Mouse (Mus musculus): Measurements from ENCODE around the gene Ncaph2.
A peak's percentile ranks its signal among the peaks of the same experiment; 100 is the strongest.

The Ncaph2 gene

DNA sequence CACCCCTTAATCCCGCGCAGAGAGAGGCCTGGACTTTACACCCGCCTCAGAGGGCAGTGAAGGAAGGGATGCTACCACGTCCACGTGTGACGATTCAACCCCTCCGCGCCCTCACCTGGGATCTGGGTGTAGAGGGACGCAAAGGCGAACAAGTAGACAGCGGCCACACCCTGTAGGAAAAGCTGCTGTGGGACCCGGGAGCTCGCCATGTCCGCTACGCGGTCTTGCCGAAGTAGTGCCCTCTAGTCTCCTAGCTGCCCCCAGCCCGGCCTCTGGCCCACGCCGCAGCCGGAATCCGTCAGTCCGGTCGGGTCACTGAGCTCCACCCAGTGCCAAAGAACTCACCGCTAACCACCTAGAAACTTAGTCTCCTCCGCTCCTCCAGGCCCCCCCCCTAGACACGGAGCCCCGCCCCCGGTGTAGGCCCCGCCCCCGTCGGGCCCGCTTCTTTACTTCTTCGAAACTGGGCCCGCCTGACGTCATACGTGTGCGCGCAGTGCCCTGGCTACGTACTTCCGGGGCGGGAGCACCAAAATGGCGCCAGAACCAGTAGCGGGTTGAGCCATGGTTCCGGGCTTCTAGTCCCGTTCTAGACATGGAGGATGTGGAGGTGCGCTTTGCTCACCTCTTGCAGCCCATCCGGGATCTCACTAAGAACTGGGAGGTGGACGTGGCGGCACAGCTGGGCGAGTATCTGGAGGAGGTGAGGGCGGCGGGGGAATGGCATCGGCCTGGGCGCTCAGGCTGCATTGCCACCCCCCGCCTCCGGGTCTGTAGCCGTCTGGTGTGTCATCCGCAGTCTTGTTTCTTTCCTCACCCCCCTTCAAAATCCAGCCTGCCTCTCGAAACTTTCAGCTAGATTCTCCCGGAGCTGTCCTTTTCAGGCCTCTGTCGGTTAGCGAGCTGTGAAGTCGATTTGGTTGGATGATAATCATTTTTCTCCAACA lies at the start of gene Ncaph2, which contains the start of gene Lmf2:
Gene Ncaph2, plus strand, starts transcription at position 479 of the 947 bp plus-strand sequence.
Gene Lmf2, minus strand, starts transcription at position 419 of the 947 bp plus-strand sequence.
- DNase-seq, result peak; percentile 95

DNA sequence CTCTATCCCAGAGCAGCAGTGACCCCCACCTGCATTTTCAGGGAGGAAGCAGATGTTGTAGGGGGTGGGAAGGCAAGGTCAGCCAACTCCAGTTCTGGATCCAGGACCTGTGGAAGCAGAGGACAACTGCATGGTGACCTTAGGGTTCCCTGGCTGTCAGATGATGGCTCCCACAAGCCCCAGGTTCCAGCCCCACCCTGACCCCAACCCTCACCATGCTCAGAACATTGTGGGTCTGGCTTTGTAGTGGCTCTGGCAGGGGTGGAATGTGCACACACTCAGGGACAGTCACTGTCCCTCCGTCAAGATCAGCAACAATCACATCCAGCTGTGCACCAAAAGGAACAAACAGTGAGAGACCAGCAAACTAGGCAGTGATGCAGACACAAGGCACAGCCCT lies 49.6 kb upstream of the Ncaph2 start:
- no peak for DNase-seq

DNA sequence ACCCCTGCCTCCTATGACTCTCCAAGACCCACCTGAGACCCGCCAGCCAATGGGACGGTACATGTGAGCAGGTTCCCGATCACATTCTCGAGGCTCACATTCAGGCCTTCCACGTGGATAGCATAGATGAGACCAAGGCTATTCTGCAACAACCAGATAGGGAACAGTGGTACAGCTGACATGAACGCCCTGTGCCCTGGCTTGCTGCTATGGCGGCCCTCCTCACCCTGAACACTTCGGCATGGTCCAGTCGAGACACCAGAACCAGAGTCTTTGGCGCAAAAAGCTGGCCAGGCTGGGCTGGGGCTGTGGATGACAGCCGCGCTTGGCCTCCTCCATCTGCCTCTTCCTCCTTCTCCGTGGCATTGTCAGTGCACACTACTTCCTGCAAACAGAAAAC lies 48.1 kb upstream of the Ncaph2 start:
- DNase-seq, result no peak

DNA sequence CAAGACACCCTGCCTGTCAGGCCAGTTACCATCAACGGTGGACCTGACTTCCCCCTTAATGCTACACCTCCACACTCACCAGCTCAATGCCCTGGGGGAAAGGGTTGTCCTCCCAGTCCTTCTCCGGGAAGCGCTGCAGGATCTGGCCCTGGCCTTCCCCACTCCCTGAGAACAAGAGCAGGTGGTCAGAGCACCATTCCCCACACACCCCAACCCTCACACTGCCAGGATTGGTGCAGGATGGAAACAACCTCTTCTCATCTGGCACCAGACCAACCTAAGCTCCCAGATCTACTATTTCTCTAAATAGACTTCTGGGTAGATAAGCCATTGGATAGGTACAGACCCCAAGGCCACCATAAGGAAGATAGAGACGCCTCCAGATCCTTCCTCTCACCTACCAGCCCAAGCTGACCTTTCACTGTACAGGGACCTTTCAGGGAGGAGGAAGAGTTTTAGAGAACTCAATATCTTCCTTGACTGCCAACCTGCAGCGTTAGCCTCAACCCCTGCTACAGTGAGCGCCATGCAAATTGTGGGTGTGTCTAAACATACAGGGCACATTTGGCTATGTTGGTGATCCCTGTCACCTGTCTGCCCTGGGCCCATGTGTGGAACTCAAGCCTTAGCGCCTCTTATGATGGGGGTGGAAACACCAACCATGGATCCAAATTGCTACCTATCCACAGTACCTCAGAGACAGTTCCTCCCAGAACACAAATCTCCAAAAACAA lies 46.9 kb upstream of the Ncaph2 start:
- DNase-seq, result no peak

DNA sequence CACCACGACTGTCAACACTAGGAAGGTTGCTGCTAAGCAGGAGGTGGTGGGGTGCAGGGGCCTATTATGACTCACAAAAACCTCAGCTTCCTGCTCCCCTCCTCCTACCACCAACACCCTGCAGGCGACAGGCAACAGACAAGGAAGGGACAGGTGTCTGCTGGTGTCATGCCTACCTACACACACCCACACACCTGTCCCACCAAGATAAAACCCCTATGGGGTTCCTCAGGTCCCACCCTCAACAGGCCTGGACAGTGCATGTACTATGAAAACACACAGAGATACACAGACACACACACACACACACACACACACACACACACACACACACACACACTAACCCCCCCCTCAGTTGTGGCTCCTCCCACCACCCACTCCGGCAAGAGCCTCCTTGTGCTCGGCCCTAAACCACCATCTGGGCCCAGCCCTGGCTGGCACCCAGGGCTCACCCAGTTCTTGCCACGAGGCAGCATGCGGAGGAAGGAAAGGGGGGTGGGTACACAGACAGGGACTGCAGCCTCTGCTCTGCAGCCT lies 45.5 kb upstream of the Ncaph2 start:
- peak; percentile 48 for DNase-seq

DNA sequence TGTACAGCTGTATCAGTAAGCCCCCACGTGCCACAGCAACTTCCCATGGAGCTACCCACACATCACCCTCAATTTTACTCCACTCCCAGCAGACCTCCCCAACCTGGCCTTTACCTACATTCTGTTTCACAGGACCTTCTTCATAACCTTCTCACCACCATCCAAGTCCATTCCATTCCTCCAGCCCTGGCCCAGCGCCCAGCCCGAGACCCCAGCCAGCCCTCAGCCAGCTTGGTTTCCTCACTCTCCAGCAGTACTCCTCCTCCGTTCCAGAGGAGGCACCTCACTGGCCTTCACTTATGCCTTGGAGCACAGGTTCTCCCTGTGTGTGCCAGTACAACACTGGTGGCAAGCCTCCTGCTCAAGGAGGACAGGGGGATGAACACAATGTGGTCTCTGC lies 42.2 kb upstream of the Ncaph2 start:
- DNase-seq, result no peak

DNA sequence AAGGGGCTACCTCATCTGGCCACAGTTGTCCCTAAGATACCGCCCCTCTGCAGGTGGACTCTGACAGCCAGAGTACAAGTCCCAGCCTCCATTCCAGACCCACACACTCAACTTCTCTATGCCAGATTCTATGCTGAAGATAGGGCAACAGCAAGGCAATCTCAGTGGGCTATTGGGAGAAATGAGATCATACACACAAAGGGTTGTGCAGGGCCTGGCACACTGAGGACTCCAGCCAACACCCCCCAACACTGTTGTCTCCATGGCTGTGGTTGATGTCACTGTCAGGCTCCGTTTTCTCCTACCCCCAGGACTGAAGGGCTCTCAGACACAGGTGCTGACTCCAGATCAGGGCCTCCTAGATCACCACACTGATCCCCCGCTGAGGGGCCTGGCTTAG lies 41.4 kb upstream of the Ncaph2 start:
- no peak for DNase-seq

DNA sequence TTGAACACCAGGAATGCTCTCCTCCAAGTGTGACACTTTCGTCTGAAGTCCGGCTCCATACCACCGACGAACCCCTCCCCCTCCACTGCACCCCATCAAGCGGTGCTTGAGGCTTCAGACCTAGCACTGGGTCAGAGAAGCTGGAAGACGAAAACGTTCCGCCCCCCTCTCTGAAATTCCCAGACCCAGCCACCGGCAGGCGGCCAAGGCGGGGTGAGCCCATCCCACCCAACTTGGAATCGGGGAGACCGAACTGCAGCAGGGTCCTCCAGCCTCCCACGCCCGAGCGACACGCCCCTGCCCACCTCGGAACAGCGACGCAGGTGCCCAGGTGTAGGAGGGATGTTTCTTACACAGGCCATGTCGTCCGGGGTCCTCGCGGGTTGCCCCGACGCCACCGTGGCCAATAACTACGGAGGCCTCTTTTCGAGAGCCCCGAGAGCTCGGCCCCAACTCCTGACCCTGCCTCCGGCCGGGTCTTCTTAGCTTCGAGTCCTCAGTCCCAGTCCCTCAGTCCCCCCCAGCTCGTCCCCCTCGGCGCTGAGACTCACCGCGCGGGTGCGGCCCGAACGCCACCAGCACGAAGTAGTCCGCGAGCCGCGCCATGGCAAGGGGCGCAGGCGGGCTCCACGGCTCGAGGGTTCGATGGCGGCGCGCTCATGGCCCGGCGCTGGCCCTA lies 40.9 kb upstream of the Ncaph2 start:
- no peak for DNase-seq

DNA sequence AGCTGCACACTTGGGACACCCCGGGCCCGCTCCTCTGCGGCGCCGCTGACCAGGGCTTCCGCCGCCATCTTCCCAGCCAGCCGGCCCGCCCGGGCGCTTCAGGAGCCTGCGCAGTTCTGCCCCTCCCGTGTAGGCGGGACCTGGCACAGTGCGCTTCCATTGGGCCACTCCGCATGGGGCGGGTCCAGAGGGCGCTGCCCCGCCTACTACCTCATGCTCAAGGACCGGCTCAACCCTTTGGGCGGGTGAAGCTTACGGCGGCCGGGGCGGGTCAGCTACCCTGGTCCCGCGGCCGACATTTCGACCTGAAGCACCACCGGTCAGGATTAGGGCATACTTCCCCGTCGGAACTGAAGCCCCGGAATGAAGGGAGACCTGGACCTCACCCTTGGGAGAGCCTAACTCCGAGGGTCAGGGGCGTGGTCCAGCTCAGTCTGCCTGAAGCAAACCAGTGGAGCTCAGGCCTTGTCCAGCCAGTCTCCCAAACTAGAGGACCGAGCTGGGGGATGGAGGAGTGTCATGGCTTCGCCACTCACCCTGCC lies 40.3 kb upstream of the Ncaph2 start, which contains the start of gene Sbf1:
Gene Sbf1, minus strand, starts transcription at position 122 of the 542 bp plus-strand sequence.
- DNase-seq, result peak; percentile 97

DNA sequence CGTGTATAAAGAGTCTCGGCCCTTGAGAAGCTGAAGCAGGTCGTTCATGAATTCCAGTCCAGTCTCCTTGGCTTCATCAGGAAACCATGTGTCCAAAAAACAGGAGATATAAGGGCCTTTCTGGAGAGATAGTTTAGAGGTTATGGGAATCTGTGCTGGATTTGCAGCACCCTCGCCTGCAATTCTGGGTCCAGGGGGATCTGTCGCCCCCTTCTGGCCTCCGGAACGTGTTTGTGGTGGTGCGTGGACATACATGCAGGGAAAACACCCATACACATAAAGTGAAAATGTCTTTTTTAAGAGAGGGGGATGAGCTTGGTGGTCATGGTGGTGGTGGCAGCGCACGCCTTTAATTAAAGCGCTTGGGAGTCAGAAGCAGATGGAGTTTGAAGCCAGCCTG lies 39.4 kb upstream of the Ncaph2 start:
- no peak for DNase-seq

DNA sequence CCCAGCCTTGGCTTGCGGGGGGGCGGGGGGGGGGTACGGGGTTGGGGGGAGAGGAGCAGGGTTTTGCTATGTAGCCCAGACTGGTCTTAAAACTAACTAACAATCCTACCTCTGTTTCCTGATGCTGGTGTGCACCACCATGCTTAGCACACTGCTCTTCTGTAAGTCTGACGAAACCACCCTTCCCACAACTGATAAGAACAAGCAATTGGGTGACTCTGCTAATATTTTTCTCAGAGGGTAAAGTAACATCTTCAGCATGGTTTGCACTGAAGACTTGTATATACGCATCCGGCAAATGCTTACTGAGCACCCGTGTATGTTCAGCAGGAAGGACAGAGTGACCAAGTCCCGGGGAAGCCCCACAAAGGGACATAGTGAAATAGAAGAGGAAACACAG lies 34.3 kb upstream of the Ncaph2 start:
- no peak for DNase-seq

DNA sequence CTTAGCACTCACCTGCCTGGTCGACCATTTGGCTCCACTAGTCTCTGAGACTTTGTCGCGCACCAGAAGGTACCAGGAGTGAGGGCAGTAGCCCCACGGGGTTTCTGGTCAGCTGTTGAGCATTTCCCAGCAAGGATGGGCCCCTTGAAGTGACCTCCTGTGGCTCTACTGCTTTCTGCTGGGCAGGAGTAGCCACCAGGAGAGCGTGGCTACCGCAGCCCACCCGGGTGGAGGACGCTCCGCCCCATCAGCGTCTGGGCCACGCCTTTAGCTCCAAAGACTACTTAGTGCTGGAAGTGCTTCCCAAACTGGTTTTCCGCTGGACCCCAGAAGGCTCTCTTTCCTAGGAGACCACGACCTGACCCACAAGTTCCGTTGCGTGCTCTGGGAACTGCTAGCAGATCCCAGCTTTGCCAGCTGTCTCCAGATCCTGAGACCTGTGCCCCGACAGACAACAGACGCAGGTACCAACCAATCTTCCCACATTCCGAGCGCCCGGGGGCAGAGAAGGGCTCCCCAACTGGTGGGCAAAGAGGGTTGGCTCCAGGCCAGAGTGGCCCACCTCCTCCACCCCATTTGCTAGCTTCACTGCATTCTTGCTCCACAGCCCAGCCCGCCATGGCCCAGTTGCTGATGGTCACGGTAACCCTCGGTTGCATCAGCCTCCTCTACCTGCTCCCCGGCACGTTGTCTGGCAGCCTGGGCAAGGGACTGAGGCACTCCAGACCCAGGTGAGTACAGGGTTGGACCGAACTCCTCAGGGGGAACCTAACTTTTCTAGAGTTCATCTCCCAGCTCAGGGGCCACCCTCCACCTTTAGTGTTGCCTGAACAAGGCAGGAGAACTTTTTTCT lies 32.6 kb upstream of the Ncaph2 start, which contains the start of gene Adm2:
Gene Adm2, plus strand, starts transcription at position 51 of the 853 bp plus-strand sequence.
- no peak for DNase-seq

DNA sequence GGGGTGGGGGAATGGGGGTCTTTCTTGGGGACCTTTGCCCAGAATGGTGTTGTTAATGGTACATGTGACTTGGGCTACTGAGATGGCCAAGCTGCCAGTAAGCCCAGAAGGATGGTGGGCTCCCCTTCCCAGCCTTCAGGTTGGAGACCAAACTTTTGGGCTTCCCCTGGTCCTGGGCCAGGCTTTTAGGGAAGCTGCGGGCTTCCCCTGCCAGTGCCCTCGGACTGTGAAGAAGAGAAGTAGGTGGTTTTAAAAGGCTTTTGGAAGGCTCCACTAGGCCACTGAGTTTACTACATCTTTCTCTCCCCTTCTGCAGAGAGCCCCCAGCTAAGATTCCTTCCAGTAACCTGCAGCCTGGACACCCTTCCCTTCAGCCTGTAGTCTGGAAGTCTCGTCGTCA lies 31.9 kb upstream of the Ncaph2 start:
- no peak for DNase-seq

DNA sequence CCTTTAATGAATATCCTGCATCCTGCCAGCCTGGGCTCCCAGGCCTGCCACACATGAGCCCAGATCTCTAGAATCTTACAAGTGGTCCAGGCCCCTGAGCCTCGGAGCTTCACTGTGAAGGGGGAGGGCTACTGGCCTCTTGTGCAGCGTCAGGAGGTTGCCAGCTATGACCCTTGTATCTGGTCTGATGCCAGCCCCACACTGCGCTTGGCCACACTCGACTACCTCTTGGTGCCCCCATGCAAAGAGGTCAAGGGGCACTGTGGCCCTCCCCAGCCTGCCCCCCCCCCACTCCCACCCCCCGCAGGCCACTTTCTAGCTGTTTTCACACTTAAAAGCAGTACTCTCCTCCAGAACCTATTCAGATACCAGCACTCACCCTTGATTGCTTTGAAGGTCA lies 29.1 kb upstream of the Ncaph2 start:
- DNase-seq, result no peak

DNA sequence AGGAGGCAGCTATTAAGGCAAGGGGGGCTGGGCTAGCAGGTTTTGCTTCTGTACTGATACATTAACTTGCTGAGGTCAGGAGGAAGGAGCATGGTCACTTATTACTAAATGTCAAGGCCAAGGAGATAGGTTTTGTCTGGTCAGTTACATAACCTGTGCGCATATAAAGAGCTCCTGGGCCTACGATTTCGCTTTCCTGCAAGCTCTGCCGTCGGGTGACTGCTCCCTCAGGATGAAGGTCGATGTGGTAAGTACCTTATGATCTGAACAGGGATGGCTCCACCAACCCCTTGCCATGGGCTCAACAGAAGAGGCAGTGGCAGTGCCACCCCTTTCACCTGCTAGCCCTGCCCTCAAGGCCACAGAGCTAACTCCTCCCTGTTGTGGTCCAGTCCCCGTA lies 21.2 kb upstream of the Ncaph2 start, which contains the start of gene Miox:
Gene Miox, plus strand, starts transcription at position 128 of the 400 bp plus-strand sequence.
- no peak for DNase-seq

DNA sequence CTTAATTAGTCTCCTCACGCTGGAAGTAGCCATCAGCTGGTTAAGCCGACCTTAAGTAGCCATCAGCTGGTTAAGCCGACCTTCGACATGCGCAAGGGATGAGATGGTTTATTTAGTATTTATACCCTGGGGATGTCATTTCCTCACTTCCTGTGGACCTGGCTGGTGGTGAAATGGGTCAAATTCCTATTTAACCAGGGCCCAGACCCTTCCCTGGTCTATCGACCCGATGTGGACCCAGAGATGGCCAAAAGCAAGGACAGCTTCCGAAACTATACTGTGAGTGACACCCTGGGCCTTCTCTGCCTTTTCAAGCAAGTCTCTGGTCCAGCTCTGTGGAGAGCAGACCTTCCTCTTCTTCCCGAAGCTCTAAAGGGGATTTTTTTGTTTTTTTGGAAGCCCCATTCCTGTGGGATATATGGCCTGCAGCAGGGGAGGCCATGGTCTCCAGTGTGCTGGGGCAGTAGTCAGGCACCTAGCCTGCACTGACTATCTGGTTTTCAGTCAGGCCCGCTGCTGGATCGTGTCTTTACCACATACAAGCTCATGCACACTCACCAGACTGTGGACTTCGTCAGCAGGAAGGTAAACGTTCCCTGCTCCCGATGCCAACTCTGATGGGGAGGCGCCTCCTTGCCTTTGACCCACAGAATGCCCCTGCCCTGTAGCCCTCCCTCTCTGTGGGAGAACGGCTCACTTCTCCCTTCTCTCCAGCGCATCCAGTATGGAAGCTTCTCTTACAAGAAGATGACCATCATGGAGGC lies 20.6 kb upstream of the Ncaph2 start:
- no peak for DNase-seq

DNA sequence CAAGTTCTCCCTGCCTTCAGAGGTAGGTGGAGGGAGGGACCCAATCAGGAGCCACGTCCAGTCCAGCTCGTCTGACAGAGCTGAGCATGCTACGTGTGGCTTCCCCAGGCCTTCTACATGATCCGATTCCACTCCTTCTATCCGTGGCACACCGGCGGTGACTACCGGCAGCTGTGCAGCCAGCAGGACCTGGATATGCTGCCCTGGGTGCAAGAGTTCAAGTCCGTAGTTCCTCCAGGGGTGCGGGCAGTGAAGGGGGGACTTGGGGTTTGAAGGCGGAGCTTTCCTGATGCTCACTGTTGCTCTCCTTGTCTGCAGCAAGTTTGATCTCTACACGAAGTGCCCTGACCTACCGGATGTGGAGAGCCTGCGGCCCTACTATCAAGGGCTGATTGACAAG lies 19.1 kb upstream of the Ncaph2 start:
- DNase-seq, result no peak

DNA sequence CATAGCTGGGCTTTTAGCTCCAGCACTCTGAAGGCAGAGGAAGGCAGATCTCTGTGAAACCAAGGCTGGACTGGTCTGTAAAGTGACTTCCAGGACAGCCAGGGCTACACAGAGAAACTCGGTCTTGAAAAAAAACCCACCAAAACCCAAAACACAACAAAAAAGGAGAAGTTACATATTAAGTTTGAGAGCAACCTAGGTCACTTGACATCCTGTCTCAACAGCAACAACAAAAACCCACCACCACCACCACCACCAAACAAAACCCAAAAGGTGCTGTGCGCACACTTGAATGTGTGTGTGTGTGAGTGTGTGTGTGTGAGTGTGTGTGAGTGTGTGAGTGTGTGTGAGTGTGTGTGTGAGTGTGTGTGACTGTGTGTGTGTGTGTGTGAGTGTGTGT lies 15.8 kb upstream of the Ncaph2 start:
- no peak for DNase-seq

DNA sequence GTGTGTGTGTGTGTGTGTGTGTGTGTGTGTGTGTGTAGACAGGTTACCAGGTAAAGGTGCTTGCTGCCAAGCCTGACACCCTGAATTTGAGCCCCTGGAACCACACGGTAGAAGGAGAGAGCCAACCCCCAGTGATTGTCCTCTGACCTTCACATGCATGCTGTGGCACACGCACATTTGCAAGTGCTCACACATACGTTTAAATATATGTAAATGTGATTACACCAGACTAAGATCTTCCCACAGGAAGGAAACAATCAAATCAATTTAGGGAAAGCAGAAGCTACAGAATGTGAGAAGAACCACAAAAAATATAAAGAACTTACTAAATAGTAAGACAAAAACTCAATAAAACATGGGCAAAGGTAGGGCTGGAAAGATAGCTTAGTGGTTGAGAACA lies 15.4 kb upstream of the Ncaph2 start:
- no peak for DNase-seq

DNA sequence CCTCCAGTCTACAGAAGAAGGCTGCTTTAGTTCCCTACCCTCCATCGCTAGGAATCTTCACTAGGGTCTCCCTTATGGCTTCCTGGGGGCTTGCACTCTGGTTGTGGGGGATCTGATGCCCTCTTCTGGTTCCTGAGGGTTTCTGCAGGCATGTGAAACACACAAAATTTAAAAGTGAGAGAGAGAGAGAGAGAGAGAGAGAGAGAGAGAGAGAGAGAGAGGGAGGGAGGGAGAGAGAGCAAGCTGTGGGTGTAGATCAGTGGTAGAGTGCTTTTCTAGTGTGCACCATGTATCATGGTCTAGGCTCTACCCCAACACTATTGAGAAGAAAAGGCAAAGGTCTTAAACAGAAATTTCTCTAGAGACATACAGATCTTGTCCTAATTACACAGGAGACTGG lies 13.8 kb upstream of the Ncaph2 start:
- no peak for DNase-seq

DNA sequence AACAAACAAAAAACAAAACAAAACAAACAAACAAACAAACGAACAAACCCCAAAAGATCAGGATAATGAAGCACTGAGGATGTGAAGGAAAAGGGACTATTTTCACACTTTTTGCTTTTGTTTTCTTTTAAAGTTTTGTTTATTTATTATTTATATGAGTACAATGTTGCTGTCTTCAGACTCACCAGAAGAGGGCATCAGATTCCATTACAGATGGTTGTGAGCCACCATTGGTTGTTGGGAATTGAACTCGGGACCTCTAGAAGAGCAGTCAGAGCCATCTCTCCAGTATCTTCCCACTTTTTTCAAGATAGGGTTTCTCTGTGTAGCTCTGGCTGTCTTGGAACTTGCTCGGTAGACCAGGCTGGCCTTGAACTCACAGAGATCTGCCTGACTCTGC lies 12.2 kb upstream of the Ncaph2 start:
- DNase-seq, result no peak
